Mouse (Mus musculus): Measurements from ENCODE around the gene Mgat5b.
"Not testable (repeated sequence)": the region's sequence is repeated elsewhere in the genome, so short reads cannot be mapped to it uniquely, and the experiment has no call there.

Gene Mgat5b

DNA sequence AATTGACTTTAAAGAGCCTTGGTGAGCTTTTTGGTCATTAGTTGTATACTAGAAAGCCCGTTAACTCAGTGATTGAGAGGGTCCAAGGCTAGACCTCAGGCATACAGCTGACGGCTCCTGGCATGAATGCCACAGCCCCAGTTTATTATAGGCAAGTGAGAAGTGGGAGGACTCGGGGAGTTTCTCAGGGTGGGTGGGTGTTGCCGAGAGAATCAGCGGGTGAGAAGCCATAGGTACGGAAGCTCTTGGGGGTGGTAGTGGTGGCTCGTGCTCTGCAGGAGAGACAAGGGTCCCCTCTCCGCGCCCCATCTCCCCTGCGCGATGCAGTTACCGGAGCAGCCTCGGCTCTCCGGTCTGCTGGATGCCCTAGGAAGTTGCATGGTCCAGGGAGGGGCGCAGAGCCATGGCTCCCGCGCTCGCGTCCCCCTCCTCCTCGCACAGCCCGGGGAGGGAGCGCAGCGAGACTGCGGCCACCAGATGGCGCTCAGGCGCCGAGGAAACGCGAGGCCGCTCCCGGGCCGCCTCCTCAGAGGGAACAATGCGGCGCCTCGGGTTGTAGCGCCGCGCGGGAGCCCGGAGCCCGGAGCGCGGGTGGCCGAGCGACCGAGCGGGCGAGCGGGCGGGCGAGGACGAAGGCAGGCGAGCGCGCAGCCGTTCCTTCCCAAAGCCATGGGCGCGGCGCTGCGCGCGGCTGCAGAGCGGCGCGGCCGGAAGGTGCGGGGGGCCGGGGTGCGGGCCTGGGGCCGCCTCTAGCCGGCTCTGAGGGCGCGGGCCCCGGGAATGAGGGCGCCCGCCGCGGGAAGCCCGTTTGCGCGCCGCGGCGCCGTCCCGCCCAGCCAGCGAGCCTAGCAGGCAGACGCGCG lies at the start of gene Mgat5b:
Gene Mgat5b (plus strand): TSS at position 541 of the 863 bp plus-strand sequence.
- peak; percentile 81 to 84 for DNase-seq

DNA sequence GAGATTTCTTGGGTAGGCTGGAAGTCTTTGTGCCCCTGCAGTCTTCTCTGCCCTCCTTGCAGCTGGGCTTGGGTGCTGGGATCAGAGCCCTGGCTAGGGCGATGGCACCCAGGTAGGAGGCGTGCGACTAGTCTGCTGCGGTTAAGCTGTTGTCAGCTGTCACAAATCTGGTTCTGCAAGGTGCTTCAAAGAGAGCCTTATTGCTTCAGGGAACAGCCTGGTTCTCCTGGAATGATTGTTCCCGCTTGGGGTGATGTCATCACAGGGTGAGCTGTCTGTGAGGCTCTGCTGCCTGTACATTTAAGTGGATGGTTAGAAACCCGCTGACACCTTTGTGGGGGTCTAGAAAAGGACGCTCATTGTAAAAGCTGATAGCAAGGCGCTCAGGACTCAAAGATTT lies 49.4 kb upstream of the Mgat5b start:
- DNase-seq = no peak

- no peak for DNase-seq
Observed at GRCm38 (mm10) chr11:116869641-116870040, 49.0 kb upstream of the Mgat5b start.

GRCm38 (mm10) chr11:116871538-116871937 lies 47.1 kb upstream of the Mgat5b start:
- no peak for DNase-seq

- DNase-seq = no peak
Observed at GRCm38 (mm10) chr11:116873987-116874386, 44.7 kb upstream of the Mgat5b start.

DNA sequence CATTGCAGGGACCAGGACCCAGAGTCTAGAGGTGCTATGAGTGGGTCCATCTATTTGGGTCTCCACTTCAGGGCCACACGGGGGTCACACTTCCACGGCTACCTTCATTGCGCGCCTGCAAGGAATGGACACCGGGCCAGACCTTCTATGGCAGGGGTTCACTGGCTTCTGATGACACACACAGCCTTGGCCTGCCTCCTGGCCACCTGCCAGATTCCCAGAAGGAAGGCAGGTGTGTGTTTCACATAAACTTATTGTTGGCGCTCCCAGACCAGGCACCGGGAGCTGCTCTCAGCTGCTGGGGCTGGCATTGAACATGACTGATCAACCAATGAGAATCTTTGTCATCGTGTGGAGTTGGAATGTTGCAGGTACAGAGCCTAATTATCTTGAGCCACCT lies 40.2 kb upstream of the Mgat5b start:
- no peak for DNase-seq

DNA sequence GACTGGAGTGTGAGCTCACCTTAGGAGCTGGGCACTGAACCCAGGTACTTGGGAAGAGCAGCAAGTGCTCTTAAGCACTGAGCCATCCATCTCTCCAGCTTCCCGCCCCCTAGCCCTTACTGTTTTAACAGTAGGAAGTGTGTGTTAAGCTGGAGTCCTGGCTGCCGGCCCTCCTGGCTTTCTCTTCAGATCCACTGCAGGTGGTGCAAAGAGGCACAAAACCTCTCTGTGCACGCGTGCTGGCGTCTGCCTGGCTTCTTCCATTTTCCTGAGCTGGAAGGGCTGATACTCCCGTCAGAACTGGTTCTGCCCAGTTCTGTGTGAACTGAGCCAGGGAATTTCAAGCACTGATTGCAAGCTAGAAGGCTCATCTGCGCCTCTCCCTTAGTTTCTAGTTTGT lies 37.8 kb upstream of the Mgat5b start:
- DNase-seq = no peak

GRCm38 (mm10) chr11:116881440-116881839 lies 37.2 kb upstream of the Mgat5b start:
- DNase-seq = no peak

DNA sequence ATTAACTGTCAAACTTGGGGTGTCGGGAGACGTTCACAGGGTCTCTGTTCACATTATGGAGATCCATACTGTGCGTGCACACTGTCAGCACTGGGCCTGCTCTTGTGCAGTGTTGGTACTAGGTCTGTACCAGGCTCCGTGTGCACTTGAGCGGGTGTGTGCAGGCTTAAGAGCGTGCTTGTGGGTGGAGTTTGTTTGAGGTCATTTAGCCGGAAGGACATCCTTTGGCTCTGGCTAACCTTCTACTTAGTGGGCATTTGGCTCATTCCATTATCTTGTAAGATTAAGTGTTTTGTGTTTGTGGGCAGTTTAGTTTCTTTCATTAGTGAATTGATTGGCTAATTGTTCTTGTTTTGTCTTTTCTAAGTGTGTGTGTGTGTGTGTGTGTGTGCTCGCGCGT lies 36.2 kb upstream of the Mgat5b start:
- no peak for DNase-seq

GRCm38 (mm10) chr11:116884061-116884460 lies 34.6 kb upstream of the Mgat5b start:
- DNase-seq = peak; percentile 15 to 34

DNA sequence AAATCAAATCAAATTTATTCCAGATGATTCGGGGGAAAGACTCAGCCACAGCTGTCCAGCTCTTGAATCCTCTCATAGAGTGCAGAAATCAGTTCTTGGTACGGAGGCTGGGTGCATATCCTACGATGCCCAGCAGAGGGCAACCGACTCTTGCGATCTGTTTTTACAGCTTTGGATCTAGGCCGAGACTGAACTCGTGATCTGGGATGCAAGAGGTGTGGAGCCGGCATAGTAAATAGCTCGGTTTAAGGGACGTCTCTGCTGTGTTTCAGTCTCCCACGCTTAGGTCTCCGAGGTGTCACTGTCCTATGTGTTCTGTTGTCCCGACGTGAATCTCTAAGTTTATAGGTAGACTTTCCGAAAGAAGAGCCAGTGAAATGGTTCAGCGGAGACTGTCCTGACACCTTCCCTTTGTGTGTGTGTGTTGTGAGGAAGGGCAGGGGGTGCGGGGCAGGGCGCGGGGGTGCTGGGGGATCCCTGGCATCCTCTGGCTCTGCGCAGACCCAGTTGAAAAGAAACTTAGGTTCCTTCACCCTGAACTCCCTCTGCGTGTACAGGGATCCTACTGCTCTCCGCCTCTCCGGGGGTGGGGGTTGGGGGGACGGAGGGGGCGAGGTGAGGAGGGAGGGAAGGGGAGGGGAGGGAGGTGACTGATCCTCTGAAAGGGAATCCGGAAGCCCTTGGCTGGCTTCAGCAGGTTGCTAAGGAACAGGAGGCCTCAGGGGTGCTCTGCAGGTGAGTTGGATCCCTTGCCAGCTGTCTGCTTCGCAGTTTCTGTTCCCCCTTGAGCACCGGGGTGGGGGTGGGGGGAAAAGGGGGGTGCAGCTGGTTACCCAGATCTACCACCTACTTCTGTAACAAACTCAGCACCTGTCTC lies 33.1 kb upstream of the Mgat5b start:
- DNase-seq = peak; percentile 79 to 84

- DNase-seq = peak; percentile 16 to 63
Observed at GRCm38 (mm10) chr11:116887136-116887535, 31.5 kb upstream of the Mgat5b start.

DNA sequence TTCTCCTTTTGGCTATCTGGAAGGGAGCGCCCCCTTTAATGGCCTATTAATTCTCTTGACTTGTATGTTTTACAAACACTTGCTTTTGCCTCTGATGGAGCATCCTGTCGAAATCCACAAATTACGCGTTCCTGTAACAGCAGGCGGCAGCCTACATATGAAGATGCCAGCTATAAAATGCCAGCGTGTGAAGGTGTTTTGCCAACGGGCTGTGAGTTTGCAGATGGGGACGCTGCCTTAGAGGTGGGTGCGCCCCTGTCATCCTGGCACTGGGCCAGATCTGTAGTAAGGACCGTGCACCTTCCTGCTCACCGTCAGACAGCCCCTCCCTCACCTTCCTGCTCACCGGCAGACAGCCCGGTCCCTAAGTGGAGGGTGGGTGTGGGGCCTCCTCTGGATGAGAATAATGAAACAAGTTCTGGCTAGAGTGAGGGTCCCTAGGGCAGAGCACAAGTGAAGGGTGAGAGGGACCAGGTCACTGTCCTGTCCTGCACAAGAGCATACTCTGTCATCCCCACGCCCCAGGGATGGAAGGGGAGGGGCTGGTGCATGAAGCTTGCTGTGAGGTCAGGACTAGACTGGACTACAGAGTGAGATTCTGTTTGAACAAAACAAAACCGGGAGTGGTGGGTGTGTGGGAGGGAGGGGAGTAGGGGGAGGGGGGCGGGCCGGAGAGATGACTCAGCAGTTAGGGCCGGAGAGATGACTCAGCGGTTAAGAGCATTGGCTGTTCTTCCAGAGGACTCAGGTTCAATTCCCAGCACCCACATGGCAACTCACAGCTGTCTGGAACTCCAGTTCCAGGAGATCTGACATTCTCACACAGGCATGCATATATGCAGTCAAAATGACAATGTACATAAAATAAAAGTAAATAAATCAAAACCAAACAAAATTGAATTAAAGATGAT lies 24.9 kb upstream of the Mgat5b start:
- peak in 1 of 2 experiments; percentile 18 for DNase-seq

DNA sequence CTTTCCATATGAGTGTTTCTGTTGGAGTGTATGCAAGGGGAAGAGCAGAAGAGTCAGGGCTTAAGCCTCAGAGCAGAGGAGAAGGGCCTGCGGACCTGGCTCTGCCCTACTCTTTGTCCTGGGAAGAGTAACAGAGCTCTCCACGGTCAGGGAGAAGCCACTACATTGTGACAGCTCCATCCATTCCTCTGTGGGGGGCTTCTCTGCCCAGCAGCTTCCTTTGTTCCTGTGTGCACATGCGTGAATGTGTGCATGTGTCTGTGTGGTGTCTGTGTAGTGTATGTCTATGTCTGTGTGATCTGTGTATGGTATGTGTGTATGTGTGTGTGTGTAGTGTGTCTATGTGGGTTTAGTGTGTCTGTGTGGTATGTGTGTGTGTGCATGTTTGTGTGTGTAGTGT lies 23.3 kb upstream of the Mgat5b start:
- no peak for DNase-seq

DNA sequence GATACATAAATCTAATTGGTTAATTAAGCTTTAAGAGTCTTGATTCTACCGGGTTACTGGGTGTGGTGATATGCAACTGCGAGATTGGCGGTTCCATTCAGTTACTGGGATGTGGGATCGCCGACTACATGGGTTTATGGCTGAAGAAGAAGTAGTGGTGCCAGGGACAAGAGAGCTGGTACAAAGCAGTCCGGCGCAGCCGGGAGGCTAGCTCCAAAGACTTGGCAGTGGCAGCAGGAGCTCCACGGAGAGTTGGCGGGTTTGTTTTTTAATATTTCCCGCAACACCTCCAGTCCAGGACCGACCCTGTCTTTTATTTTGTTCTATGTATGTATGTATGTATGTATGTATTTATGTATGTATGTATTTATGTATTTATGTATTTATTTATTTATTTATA lies 19.4 kb upstream of the Mgat5b start:
- no peak for DNase-seq

DNA sequence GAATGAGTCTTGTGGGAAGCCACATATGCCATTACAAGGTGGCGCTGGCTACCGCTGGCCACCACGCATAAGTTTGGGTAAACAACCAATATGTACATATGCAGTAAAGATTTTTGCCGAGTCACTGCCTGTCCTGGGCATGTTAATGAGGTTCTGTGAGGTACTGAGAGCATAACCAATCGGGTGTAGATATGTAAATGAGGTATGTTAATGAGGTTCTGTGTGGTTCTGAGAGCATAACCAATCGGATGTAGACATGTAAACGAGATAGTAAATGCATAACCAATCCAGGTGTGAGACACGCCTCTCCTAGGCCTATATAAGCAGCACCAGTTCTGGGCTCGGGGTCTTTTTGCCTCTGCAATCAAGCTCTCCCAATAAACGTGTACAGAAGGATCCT lies 16.1 kb upstream of the Mgat5b start:
- DNase-seq = not testable (repeated sequence)

- DNase-seq = no peak
Observed at GRCm38 (mm10) chr11:116905741-116906456, 12.8 kb upstream of the Mgat5b start.

GRCm38 (mm10) chr11:116913573-116913972 lies 5.1 kb upstream of the Mgat5b start:
- DNase-seq = no peak

- DNase-seq = no peak
Observed at GRCm38 (mm10) chr11:116914267-116914885, 4.3 kb upstream of the Mgat5b start.

GRCm38 (mm10) chr11:116915241-116915640 lies 3.4 kb upstream of the Mgat5b start:
- no peak for DNase-seq

DNA sequence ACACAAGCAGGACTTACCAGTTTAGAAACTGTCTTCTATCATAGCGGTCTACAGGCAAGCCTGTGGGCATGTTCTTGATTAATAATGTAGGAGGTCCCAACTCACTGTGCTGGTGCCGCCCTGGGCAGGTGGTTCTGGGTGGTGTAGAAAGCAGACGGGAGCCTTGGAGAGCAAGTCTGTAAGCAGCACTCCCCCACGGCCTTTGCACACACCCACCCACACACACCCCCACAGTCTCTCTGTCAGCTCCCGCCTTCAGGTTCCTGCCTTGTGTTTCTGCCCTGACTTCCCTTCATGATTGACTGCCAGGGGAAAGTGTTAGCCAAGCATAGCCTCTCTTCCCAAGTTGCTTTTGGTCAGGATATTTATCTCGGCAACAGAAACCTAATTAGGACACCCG lies 1.3 kb upstream of the Mgat5b start:
- DNase-seq = no peak
